Mouse (Mus musculus) granulocyte monocyte progenitor cell, adult 5-6 weeks (primary cell): ENCODE data around the gene Ywhag. TPM values are rescaled to one million over a fixed set of nuclear protein-coding genes. Genes with fewer than 3 reads are reported as not detected.

Experiments used
- ATAC-seq: replicated peaks from 2 replicates; pipeline ENCODE4 v1.8.0; 2016; ENCODE audit warnings: mild to moderate bottlenecking, moderate TSS enrichment, inconsistent platforms; ENCODE audit not compliant: poor library complexity, severe bottlenecking
- total RNA-seq, 2 experiments: library from RNA; stranded (forward) in 1 of 2; stranded (reverse) in 1 of 2; fragments of 200-712, 200-1000 nt in 1 of 2; fragments of >200 nt in 1 of 2; fragmentation: Nextera tagmentation in 1 of 2; gene quantifications; 2 replicates each; pipeline ENCODE4 v1.2.3; 2014 to 2017

The Ywhag gene
- 97.2 and 120 TPM in 2 replicates for total RNA-seq (2014; fragmentation: Nextera tagmentation)
- total RNA-seq (2017), result 92.2 and 107 TPM in 2 replicates

DNA sequence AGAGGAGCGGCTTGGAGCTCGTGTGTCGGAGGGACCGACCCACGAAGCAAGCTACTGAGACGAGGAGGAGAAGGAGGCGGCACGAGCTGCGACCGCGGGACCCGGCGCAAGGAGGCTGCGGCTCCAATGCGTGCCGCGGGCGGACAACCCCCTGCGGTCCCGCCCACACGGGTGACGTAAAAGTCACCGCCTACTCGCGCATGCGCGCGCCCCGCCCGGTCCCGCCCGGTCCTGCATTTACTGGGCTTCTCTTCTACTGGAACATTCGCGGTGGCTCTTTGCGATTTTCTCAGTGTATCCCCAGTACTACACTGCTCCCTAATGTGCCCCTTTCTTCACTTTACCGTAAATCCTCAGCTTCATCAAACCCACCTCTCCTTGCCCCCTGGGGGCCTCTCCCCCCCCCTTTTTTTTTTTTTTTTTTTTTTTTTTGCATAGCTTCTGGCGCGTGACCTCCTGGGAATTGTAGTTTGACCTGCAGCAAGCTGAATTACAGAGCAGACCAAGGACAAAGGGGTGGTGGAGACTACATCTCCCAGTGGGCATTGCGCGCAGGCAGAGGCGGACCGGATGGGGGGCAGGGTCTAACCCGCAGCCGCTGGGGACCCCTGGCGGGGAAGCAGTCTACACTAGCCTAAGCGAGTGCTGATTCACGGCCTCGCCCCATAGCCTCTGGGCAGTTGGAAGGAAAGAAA, at the start of gene Ywhag:
Ywhag (minus strand) TSS at position 136 of the 695 bp plus-strand sequence.
- peak; percentile 85 for ATAC-seq

DNA sequence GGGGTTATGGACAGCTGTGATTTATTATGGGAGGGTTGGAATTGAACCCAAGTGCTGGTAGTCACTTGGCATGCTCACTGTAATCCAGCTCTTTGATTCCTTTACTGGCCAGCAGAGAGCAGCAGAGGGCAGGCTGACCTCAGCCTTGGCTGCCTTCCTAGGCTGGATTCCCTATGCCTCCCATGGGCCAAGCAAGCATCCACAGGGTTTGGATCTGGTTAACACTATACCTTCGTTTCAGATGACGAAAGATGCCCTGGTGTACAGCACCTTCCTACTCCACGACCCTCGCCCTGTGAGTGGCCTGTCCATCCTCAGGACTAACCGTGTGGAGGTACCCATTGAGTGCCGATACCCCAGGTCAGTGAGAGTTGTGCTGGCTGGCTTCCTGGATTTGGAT, 48.0 kb upstream of the Ywhag start:
- peak; percentile 90 for ATAC-seq

DNA sequence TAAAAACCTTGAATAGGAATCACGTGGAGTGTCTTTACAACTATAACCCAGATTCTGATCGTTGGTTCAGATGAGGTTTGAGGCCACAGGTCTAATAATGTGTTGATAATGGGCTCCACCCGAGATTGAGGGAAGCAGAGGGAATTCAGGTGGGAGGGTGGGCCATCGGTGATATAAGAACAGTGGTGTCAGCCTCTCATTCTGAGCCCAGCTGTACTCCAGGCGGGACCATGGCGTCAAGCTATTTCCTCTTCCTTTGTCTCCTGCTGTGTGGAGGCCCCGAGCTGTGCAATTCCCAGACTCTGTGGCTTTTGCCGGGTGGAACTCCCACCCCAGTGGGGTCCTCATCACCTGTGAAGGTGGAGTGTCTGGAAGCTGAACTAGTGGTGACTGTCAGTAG, 45.5 kb upstream of the Ywhag start, which contains the start of gene Zp3:
Zp3 (plus strand) TSS at position 196 of the 400 bp plus-strand sequence.
- no peak for ATAC-seq

DNA sequence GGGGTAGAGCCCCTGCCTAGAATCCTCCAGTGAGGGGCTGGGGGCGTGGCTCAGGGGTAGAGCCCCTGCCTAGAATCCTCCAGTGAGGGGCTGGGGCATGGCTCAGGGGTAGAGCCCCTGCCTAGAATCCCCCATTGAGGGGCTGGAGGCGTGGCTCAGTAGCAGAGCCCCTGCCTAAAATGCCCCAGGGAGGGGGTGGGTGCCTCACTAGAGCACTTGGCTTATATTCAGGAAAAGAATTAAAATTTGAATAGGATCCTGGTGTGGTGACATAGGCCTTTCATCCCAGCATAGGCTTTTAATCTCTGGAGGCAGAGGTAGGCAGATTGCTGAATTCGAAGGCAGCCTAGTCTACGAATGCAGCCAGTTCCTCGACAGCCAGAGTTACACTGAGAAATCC, 45.0 kb upstream of the Ywhag start:
- no peak for ATAC-seq

DNA sequence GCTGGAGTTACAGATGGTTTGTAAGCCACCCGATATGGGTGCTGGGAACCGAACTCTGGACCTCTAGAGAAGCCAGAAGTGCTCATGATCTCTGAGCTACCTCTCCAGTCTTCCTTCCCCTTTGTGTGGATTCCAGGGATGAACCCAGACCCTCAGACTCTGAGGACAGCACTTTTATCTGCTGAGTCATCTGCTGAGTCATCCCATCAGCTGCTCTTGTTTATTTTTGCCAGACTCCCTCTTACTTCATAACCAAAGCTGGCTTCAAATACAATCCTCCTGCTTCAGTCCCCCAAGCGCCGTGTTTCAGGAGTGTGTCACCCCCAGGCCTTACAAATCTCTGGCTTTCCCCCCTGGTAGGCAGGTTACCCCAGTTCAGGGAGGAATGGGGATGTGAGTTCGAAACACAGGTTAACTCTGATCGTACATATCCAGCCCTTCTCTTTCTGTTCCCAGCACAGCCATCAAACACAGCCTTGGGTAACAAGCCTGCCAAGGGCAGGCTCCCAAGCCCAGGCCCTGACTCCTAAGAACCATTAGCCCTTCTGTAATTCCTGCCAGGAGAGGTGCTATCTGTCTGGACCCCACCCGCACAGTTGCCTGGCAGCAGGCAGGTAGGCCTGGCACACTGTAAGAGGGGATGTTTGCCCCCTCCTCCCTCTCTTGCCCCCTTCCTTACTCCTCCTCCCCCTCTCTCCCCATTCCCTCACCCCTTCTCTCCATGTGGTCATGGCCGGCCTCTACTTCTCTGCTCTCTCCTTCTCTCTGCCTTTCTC, 41.7 kb upstream of the Ywhag start:
- no peak; the same call in 1 of the 2 replicates for ATAC-seq

DNA sequence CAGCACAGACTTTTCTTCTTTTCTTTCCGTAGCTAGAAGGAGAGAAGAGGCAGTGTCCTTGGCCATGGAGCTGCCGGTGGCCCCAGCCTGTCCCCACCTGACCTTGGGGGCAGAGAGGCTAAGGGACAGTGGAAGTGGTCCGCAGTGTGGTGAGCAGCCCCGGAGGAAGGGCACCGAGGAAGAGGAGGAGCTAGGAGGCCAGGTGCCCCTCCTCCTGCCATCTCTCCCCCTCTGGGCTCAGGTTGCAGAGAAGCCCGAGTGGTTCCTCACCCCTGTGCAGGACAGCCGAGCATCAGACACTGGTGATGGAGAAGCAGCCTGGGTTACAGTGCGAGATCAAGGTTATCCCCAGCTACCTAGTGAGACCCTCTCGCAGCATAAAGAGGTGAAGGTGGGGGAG, 39.9 kb upstream of the Ywhag start, which contains the start of gene Ssc4d:
Ssc4d (minus strand) TSS at position 167 of the 400 bp plus-strand sequence.
- ATAC-seq, result 0 out of 2 replicates have a peak, but pooled peaks have one; percentile 35

DNA sequence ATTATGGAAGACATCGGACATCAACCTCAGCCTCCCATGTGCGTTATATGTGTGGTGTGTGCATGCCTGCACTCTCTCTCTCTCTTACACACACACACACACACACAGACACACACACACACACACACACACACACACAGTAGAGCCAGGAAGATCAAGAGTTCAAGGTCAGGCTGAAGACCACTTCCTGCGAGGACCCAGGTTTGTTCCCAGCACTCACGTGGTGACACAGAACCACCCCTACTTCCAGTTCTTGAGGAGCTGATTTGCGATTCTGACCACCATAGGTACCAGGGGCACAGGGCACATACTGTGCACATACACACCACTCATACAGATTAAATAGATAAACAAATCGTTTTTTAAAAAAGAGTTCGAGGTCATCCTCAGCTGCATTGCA, 37.5 kb upstream of the Ywhag start:
- no peak for ATAC-seq

DNA sequence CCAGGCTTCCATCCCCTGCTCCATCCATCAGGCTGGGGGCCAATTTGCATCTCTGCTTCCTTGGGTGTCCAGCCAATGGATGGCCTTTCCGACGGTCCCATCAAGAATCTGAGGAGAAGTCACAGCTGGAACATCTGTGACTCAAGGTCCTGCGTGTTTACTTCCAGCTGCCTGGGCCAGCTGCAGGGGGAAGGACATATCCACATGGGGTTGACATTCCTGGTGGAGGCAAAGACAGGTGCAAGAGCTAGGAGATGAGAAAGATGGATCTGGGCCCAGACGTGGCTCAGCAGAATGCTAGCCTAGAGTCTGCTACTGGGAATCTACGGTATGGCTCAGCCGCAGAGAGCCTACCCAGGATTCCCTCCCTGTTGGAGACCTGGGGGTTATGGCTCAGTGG, 35.8 kb upstream of the Ywhag start:
- ATAC-seq, result no peak

DNA sequence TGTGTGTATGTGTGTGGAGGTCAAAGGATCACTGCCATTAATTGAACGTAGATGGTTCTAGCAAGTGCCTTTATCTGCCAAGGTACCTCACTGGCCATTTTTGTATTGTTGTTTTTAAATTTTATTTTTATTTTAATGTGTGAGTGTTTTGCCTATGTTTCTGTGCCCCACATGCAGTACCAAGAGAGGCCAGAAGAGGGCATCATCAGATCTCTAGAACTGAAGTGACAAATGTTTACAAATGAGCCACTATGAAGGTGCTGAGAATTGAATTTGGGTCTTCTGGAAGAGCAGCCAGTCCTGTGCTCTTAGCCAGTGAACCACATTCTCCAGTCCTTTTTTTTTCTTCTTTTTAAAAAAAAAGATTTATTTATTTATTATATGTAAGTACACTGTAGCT, 34.4 kb upstream of the Ywhag start:
- no peak; the same call in 1 of the 2 replicates for ATAC-seq

DNA sequence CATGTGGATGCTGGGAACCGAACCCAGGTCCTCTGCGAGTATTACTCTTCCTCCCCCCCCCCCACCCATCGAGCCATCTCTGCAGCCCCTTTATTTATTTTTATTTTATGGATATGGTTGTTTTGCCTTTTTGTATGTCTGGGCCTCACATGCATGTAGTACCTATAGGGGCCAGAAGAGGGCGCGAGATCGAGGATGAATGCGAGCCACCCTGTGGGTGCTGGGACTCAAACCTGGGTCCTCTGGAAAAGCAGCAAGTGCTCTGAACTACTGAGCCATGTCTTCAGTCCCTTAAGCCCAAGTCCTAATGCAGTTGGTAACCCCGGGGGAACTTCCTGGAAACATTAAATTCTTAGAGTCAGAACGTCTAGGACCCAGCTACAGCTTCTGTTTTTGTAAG, 32.5 kb upstream of the Ywhag start:
- ATAC-seq, result no peak

DNA sequence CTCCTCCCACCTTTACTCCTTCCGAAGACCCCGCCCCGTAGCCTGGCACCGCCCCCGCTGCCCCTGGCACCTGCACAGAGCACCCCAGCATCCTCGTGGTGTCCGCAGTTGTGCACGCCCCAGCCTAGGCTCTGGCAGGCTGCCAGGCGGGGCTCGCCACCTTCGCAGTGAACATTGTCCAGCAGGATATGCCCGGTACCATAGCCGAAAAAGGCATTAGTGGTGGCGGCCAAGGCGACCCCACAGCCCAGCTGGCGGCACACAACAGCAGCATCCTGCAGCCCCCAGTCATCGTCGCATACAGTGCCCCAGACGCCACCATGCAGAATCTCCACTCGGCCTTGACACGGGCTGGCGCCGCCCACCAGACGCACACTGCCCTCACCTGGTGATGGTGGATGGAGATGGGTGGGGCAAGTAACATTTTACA, 31.1 kb upstream of the Ywhag start:
- no peak for ATAC-seq

DNA sequence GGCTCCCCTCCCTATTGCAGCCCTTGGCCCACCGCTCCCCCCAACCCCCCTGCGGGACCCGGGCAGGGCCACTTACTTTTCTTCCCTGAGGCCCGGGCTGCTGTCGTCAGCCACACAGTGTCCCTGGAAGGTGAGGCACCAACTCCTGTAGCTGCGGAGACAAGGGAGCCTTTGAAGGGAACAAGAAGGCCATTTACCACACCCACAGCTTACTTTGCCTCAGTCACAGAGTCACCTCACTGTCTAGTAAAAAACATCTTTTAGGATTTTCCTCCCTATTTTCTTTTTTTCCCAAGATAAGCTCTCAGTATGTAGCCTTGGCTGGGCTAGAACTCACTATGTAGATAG, 28.8 kb upstream of the Ywhag start:
- no peak for ATAC-seq

DNA sequence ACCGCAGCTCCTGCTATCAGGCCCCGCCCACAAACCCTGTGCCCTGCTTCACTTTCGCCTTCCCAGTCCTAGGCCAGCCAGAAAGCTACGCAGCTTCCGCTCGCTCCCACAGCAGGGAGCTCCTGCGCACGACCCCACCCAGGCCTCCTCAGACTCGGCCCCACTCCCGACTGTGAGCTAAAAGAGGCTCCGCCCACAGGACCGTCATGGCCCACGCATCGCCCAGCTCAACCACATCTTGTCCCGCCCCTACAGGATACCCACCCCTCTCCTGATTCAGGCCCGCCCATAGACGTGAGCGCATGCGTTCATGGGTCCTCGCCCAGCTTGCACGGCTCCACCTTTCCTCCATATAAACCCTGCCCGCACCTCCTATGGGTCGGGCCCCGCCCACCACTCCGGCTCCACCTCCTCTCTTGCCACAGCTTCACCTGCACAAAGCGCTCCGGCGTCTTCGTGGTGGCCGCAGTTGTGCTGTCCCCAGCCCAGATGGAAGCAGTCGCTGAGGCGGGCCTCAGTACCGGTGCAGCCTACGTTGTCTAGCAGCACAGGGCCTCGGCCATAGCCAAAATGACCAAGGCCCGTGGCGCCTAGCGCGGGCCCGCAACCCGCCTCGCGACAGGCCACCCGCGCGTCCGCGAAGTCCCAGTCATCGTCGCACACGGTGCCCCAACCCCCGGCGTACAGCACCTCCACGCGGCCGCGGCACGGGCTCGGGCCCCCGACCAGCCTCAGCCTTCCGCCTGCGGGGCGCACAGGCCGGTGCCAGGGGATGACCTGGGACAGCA, 28.3 kb upstream of the Ywhag start:
- peak; percentile 83 for ATAC-seq

DNA sequence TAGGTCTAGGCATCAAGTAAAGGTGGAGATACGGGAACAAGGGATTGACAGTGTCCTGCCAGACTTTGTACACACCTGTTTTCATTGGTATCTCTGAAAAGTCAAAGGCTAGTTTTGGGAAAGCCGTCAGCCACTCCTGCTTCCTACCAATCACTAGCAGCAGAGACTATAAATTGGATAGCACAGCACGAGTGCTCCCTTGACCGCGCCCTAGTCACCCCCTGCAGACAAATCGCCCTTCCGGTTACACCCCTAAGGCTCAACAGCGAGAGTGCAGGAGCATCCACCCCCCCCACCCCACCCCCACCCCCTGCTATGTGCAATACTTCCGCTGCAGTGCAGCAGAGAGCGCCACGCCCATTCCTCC, 27.7 kb upstream of the Ywhag start:
- no peak for ATAC-seq

DNA sequence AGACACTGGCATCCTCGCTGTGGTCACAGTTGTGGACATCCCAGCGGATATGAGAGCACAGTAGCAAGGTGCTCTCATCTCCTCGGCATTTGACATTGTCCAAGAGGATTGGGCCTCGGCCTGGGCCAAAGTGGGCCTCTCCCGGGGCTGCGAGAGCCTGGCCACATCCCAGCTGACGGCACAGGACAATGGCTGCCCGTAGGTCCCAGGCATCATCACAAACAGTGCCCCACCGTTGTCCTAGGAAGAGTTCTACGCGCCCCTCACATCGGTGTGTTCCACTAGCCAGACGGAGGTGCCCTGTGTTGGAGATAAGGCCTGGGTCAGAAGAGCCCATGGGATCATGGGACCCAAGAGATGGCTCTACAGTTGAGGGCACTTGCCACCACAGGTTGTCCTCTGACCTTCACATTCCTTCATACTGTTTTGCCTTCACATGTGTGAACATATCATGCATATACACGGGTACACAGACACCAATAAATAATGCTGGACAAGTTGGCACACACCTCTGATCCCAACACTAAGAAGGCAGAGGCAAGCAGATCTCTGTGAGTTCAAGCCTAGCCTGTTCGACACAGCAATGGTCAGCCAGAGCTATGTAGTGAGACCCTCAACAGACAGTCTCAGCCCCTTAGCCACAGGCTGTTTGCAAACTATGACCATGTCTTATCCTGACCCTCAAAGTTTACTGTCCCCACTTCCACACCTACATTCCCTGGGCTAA, 26.7 kb upstream of the Ywhag start:
- ATAC-seq, result no peak

DNA sequence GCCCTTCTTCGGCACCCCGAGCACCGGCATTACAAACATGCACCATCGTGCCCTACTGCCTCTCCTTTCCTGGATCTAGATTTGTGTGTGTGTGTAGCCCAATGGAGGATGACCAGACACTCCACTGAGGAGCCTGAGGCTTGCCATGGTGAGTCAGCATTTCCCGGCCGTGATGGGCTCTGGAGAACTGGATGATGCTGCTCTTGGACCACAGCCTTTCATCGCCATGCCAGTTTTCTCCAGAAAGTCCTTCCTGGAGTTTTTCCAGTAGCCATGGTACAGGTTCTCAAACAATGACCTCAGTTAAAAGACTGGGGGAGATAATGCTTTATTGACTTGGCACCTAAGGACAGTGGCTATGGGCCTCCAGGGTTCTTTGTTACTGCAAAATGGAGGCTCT, 25.5 kb upstream of the Ywhag start:
- ATAC-seq, result no peak

DNA sequence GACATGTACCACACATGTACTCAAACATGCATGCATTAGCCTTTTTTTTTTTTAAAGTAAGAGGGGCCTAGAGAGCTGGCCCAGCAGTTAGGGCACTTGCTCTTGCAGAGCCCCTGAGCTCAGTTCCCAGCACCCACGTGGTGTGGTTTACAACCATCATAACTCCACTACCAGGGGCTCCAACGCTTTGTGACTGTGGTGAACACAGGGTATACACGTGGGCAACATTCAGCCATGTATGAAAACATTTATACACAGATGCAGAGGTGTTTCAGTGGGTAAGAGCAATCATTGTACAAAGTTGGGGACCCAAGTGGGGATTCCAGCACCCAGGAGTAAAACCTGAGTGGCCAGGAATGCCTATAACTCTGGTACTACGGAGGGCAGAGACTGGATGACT, 24.0 kb upstream of the Ywhag start:
- no peak for ATAC-seq

DNA sequence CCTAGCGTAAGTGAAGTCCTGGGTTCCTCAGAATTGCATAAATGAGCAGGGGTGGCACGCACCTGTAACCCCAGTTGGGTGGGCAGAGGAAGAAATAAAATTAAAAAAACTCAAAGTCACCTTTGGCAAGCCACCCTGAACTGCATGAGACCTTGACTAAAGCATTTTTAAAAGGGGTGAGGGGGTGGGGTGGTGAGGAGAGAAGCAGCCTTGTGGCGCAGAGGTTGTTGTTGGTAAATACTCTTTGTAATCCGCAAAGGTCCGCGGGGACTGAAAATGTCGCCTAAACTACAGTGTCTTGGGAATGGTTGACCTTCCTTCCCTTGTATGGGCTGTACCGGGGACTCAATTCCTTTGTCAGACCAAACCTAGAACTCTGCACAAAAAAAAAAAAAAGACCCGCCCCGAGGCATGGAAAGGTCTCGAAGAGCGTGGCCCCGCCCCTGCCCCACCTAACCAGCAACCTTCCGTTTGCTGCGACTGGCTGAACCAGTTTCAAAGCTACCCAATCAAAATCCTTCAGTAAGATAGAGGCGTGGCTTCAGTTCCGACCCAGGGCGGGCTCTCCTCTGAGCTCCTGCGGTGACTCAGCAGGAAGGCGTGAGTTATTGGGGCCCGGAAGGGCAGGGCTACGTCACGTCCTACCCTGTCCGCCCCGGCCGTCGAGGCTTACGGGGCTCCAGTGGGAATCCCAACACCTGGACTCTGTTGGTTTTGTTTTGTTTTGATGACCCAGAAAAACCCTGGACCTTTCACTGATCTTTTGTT, 23.0 kb upstream of the Ywhag start:
- peak; percentile 80 for ATAC-seq
